Mouse (Mus musculus) hindbrain, embryonic 10.5 days (tissue): ENCODE results near the gene Atp10a. TPM values are rescaled to one million over a fixed set of nuclear protein-coding genes. Genes with fewer than 3 reads are reported as not detected.

Source experiments
- DNase-seq: peaks from one replicate; pipeline ENCODE4 v3.0.0-alpha.2; 2017; ENCODE audit warnings: low spot score
- H3K27ac ChIP-seq: fragments of 300-500 bp; sonication (generic); 2 replicates; pipeline ENCODE4 v1.5.1; 2016; ENCODE audit warnings: mild to moderate bottlenecking, moderate library complexity
- H3K27me3 ChIP-seq: fragments of 300-500 bp; sonication (generic); 2 replicates; pipeline ENCODE4 v1.6.1; 2016; ENCODE audit warnings: mild to moderate bottlenecking; ENCODE audit not compliant: poor library complexity, insufficient read depth, severe bottlenecking
- H3K36me3 ChIP-seq: fragments of 300-500 bp; sonication (generic); 2 replicates; pipeline ENCODE4 v1.6.1; 2016; ENCODE audit warnings: mild to moderate bottlenecking, moderate library complexity
- H3K4me1 ChIP-seq: fragments of 300-500 bp; sonication (generic); replicated peaks from 2 replicates; pipeline ENCODE4 v1.6.1; 2016; ENCODE audit warnings: mild to moderate bottlenecking
- H3K4me3 ChIP-seq: fragments of 300-500 bp; sonication (generic); 2 replicates; pipeline ENCODE4 v1.5.1; 2016; ENCODE audit warnings: mild to moderate bottlenecking, moderate library complexity
- H3K9me3 ChIP-seq: fragments of 300-500 bp; sonication (generic); 2 replicates; pipeline ENCODE4 v1.6.1; 2016; ENCODE audit warnings: mild to moderate bottlenecking, moderate library complexity
- WGBS: fragments of 180-500 bp; shearing (Covaris S2); methylation state at CpG from one replicate; pipeline ENCODE4 v1.1.7; 2016; 5-methylcytosine and 5-hydroxymethylcytosine counted together
- polyA plus RNA-seq: library from polyadenylated mRNA; unstranded; fragments of >200 nt; fragmentation: Nextera tagmentation; extraction: Ambion mirVana; gene quantifications from 2 replicates; pipeline ENCODE4 v1.2.1, GENCODE M21; 2016

Gene Atp10a
- polyA plus RNA-seq, result 1.7 and 2.3 TPM in 2 replicates

DNA sequence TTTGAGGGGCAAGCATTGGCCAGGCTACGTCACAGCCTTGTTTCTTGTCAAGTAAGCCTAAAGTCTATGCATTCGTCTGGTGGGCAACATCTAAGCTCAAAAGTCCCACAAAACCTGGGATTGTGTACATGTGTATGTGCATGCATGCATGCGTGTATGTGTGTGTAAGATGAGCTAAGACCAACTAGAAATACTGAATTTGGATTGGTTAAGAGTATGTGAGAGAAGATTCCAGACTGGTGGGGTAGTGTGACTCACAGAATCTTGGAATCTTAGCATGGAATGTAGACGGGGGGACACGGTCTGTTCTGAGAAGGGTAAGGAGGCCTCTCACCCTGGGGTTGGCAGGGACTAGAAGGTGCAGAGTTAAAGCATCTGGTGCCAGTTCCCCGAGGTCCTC lies at the start of gene Atp10a:
Gene Atp10a, plus strand, starts transcription at position 301 of the 400 bp plus-strand sequence.
- no peak within 1 kb of the TSS for H3K4me3 ChIP-seq
- no peaks in the 10 kb centered on the region for H3K36me3 ChIP-seq
- no peak for DNase-seq
- no peak within 1 kb of the TSS for H3K27ac ChIP-seq
- H3K4me1 ChIP-seq, result peaks cover 8% of the 10 kb centered on the region; the same call in 1 of the 2 replicates
- WGBS, result 91% methylated on average over 6 of the region's 6 CpGs
- H3K27me3 ChIP-seq, result peaks cover 30% of the 10 kb centered on the region
- no peaks in the 10 kb centered on the region for H3K9me3 ChIP-seq

GRCm38 (mm10) chr7:58618048-58618447 lies 37.9 kb upstream of the Atp10a start:
- no peak overlapping the region for H3K27ac ChIP-seq
- H3K36me3 ChIP-seq, result no peaks in the 10 kb centered on the region
- 48% methylated on average over 1 of the region's 1 CpGs for WGBS
- H3K4me3 ChIP-seq, result no peak overlapping the region
- DNase-seq, result no peak
- no peaks in the 10 kb centered on the region for H3K27me3 ChIP-seq
- 0 out of 2 replicates have a peak, but pooled peaks cover 2% of the 10 kb centered on the region for H3K4me1 ChIP-seq
- H3K9me3 ChIP-seq, result no peaks in the 10 kb centered on the region

DNA sequence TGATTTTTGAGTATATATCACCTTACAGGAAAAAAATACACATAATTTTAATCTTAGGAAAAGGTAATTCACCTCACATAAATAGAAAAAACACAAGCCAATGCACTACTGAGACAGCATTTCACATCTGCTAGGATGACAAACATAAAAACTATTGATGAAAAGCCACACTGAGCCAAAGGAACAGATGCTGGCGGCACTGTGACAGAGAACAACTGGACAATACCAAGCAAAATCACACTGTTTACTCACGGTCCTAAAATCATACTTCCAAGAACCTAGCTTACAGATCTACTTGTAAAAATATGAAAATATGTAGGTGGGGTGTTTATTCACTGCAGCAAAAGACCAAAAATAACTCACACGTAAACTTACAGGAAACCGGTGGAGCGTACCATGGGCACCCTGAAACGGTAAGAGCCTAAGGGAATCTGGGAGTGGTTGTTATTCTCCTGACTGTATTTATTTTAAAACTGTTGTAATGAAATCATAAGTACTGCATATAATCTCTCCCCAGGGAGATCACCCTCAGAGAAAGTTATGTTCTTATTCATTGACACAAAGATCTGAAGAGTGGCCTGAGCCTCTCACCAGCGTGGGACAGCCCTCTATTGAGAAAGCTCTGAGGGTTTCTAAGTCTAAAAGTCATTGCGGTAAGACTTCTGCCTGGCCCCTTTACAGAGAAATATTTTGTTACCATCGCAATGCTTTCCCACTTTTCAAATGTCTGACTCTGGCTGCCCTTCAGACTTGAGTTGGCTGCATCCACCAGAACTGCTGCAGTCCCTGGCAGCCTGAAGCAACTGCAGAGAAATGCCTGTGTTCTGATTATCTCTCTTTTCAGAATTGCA lies 29.4 kb upstream of the Atp10a start:
- H3K27me3 ChIP-seq, result no peaks in the 10 kb centered on the region
- H3K4me3 ChIP-seq, result no peak overlapping the region
- WGBS, result 87% methylated on average over 9 of the region's 9 CpGs
- H3K36me3 ChIP-seq, result no peaks in the 10 kb centered on the region
- H3K9me3 ChIP-seq, result no peaks in the 10 kb centered on the region
- H3K27ac ChIP-seq, result no peak overlapping the region
- no peak for DNase-seq
- H3K4me1 ChIP-seq, result no peaks in the 10 kb centered on the region

- Histone ChIP-seq H3K27ac (no peak overlapping the region), H3K4me1 (no peaks in the 10 kb centered on the region), H3K36me3 (no peaks in the 10 kb centered on the region), H3K27me3 (no peaks in the 10 kb centered on the region), H3K9me3 (no peaks in the 10 kb centered on the region), H3K4me3 (no peak overlapping the region)
- no peak for DNase-seq
- WGBS, result 84% methylated on average over 1 of the region's 1 CpGs
Measured at GRCm38 (mm10) chr7:58627381-58627780, 28.6 kb upstream of the Atp10a start.

DNA sequence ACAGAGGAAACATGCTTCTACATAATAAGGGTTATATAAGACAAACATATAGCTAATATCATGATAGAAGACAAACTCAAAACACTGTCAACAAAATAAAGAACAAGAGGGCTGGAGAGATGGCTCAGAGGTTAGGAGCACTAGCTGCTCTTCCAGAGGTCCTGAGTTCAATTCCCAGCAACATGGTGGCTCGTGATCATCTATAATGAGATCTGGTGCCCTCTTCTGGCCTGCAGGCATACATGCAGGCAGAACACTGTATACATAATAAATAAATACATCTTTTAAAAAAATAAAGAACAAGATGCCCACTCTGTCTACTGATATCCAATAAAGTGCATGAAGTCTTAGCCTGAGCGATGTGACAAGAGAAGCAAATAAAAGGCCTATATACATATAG lies 26.7 kb upstream of the Atp10a start:
- Histone ChIP-seq H3K9me3 (no peaks in the 10 kb centered on the region), H3K36me3 (no peaks in the 10 kb centered on the region), H3K27ac (no peak overlapping the region), H3K4me1 (no peaks in the 10 kb centered on the region), H3K4me3 (no peak overlapping the region), H3K27me3 (no peaks in the 10 kb centered on the region)
- no peak for DNase-seq
- 87% methylated on average over 2 of the region's 2 CpGs for WGBS

GRCm38 (mm10) chr7:58633683-58634082 lies 22.3 kb upstream of the Atp10a start:
- Histone ChIP-seq H3K36me3 (no peaks in the 10 kb centered on the region), H3K9me3 (no peaks in the 10 kb centered on the region), H3K27me3 (no peaks in the 10 kb centered on the region), H3K4me3 (no peak overlapping the region), H3K4me1 (no peaks in the 10 kb centered on the region), H3K27ac (no peak overlapping the region)
- DNase-seq, result no peak
- 90% methylated on average over 1 of the region's 1 CpGs for WGBS

GRCm38 (mm10) chr7:58639676-58640075 lies 16.3 kb upstream of the Atp10a start:
- Histone ChIP-seq H3K27me3 (no peaks in the 10 kb centered on the region), H3K4me3 (no peak overlapping the region), H3K9me3 (no peaks in the 10 kb centered on the region), H3K4me1 (no peaks in the 10 kb centered on the region), H3K27ac (no peak overlapping the region), H3K36me3 (no peaks in the 10 kb centered on the region)
- WGBS, result 93% methylated on average over 2 of the region's 2 CpGs
- DNase-seq, result no peak

GRCm38 (mm10) chr7:58640456-58640855 lies 15.5 kb upstream of the Atp10a start:
- WGBS, result 84% methylated on average over 4 of the region's 4 CpGs
- Histone ChIP-seq H3K36me3 (no peaks in the 10 kb centered on the region), H3K9me3 (no peaks in the 10 kb centered on the region), H3K27ac (no peak overlapping the region), H3K27me3 (no peaks in the 10 kb centered on the region), H3K4me3 (no peak overlapping the region), H3K4me1 (no peaks in the 10 kb centered on the region)
- no peak for DNase-seq

- no peak overlapping the region for H3K4me3 ChIP-seq
- H3K4me1 ChIP-seq, result no peaks in the 10 kb centered on the region
- H3K36me3 ChIP-seq, result no peaks in the 10 kb centered on the region
- no peaks in the 10 kb centered on the region for H3K27me3 ChIP-seq
- 93% methylated on average over 3 of the region's 3 CpGs for WGBS
- no peak for DNase-seq
- no peaks in the 10 kb centered on the region for H3K9me3 ChIP-seq
- no peak overlapping the region for H3K27ac ChIP-seq
Measured at GRCm38 (mm10) chr7:58641916-58642315, 14.1 kb upstream of the Atp10a start.

- H3K27me3 ChIP-seq, result no peaks in the 10 kb centered on the region
- H3K9me3 ChIP-seq, result no peaks in the 10 kb centered on the region
- H3K4me1 ChIP-seq, result no peaks in the 10 kb centered on the region
- DNase-seq, result no peak
- H3K4me3 ChIP-seq, result no peak overlapping the region
- no peak overlapping the region for H3K27ac ChIP-seq
- no peaks in the 10 kb centered on the region for H3K36me3 ChIP-seq
- WGBS, result 77% methylated on average over 1 of the region's 1 CpGs
Measured at GRCm38 (mm10) chr7:58647404-58647803, 8.6 kb upstream of the Atp10a start.

- peak overlapping the region; percentile 73 for H3K4me3 ChIP-seq
- H3K36me3 ChIP-seq, result no peaks in the 10 kb centered on the region
- under 1% methylated on average over 81 of the region's 81 CpGs for WGBS
- peaks cover 8% of the 10 kb centered on the region; the same call in 1 of the 2 replicates for H3K4me1 ChIP-seq
- peak overlapping the region; percentile 89 for H3K27ac ChIP-seq
- peak; percentile 79 for DNase-seq
- H3K9me3 ChIP-seq, result no peaks in the 10 kb centered on the region
- H3K27me3 ChIP-seq, result peaks cover 30% of the 10 kb centered on the region
Measured at GRCm38 (mm10) chr7:58657913-58658789, 2.2 kb downstream of the Atp10a start.

DNA sequence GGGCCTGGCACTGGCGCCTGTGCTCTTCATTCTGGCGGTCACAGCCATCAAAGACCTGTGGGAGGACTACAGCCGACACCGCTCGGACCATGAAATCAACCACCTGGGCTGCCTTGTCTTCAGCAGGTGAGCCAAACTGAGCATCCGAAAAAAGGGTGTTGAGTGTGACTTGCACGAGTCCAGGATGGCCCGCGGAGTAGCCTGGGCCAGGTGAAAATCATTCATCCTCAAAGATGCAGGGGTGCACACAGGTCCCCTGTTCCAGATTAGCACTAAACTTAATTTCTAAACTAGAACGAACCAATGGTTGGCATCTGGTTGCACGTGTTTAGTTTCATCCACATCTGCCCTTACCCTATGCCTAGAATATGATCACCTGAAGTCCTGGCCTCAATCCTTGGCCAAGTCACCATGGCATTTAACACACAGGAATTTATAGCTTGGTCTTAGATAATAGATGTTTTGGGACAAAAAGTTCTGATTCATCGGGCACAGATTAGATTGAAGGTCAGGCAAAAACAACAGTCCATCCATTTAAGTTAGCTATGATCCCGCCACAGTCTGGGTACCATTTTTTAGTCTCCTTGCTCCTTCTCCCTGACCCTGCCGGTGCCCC lies 2.9 kb downstream of the Atp10a start:
- H3K27me3 ChIP-seq, result peaks cover 30% of the 10 kb centered on the region
- peak overlapping the region; percentile 89 for H3K27ac ChIP-seq
- DNase-seq, result no peak
- no peaks in the 10 kb centered on the region for H3K9me3 ChIP-seq
- peaks cover 8% of the 10 kb centered on the region; the same call in 1 of the 2 replicates for H3K4me1 ChIP-seq
- WGBS, result 28% methylated on average over 14 of the region's 14 CpGs
- H3K36me3 ChIP-seq, result no peaks in the 10 kb centered on the region
- H3K4me3 ChIP-seq, result peak overlapping the region; percentile 73
